Mouse (Mus musculus): ENCODE measurements at regions not wholly inside any gene's neighbourhood (a gene's known extent, or its start where the extent isn't known, plus 50 kb on each side); places are given as distances from the start of the nearest gene placed in this dataset.

DNA sequence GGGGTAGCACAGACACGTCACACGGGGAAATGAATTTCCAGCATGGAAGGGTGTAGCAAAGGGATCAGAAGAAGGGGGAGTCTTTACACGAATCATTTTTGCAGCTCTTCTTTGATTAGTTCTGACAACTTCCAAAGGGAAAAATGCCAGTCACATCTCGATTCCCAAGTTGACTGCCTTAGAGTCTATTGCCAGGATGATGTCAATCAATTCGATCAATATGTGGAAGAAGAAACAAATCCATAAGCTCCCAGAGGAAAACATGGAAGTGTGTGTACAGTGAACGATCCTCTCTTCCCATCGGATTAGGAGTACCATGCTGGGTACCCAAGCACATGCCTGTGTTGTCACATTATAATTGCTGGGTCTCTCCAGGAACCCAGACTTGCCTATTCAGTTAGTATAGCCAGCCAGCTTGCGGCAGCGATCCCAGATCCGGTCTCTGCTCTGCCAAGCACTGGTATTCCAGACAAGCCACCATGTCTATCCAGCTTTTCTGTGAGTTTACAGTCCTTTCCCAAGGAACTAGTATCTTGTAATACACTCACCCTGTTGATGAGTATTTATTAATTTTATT is 180.7 kb upstream of the Agap1 start:
- TF ChIP-seq POLR2A (IDR thresholded peaks at IDR 0.05; ENCODE audit: insufficient read depth, low read length), result no peak
- no peak for TF ChIP-seq CTCF (IDR thresholded peaks at IDR 0.05; ENCODE audit: low read depth, low read length)

Measured in ES-Bruce4 (cell line).